Mouse (Mus musculus) CH12.LX (cell line): ENCODE measurements around the gene Rin3. TPM values are rescaled to one million over a fixed set of nuclear protein-coding genes. Genes with fewer than 3 reads are reported as not detected.

ENCODE experiments used
- DNase-seq: peaks from one replicate; pipeline ENCODE4 v3.0.0-alpha.2; 2013; ENCODE audit errors: extremely low read depth
- H3K27ac ChIP-seq: 2 replicates; pipeline ENCODE4 v1.5.1; 2012; ENCODE audit warnings: low read depth, mild to moderate bottlenecking, control low read depth, moderate library complexity; ENCODE audit not compliant: insufficient read depth
- H3K27me3 ChIP-seq: replicated peaks from 2 replicates; pipeline ENCODE3; 2012; ENCODE audit warnings: inconsistent platforms
- H3K36me3 ChIP-seq, 2 experiments: replicated peaks in 1 of 2; 2 replicates each; pipeline versions ENCODE3 to v1.6.1; 2012; ENCODE audit warnings: inconsistent platforms in 1 of 2, low read length in 1 of 2, mild to moderate bottlenecking in 1 of 2, mixed read lengths in 1 of 2, moderate library complexity in 1 of 2; ENCODE audit not compliant: control insufficient read depth in 1 of 2, insufficient read depth in 1 of 2
- H3K4me1 ChIP-seq, 2 experiments: 2 replicates each; pipeline ENCODE4 v1.6.1; 2012; ENCODE audit warnings: inconsistent platforms in 1 of 2, moderate library complexity in 1 of 2; ENCODE audit not compliant: insufficient read depth in 2 of 2, control insufficient read depth in 1 of 2
- H3K4me2 ChIP-seq: 2 replicates; pipeline ENCODE4 v1.6.1; 2012; ENCODE audit warnings: low read depth, mild to moderate bottlenecking, control low read depth; ENCODE audit not compliant: poor library complexity, insufficient read depth, severe bottlenecking
- H3K4me3 ChIP-seq, 3 experiments: fragments of 150-350 bp in 1 of 3; sonication (generic) in 1 of 3; replicated peaks in 1 of 3; 2 replicates each; pipeline versions ENCODE3 to v1.5.1; 2011 to 2012; ENCODE audit warnings: low read depth in 2 of 3, low read length in 2 of 3, mild to moderate bottlenecking in 2 of 3, moderate library complexity in 2 of 3, control low read depth in 1 of 3, improper control_type of control experiment in 1 of 3, inconsistent platforms in 1 of 3, mixed read lengths in 1 of 3; ENCODE audit not compliant: poor library complexity in 1 of 3
- H3K79me2 ChIP-seq: replicated peaks from 2 replicates; pipeline ENCODE4 v1.6.1; 2012; ENCODE audit warnings: mild to moderate bottlenecking, moderate library complexity; ENCODE audit not compliant: control insufficient read depth, poor library complexity, insufficient read depth, severe bottlenecking; ENCODE audit errors: extremely low read depth
- H3K9ac ChIP-seq: 2 replicates; pipeline ENCODE4 v1.6.1; 2012; ENCODE audit warnings: low read depth, mild to moderate bottlenecking, control low read depth, moderate library complexity; ENCODE audit not compliant: insufficient read depth
- H3K9me3 ChIP-seq: replicated peaks from 2 replicates; pipeline ENCODE3; 2012; ENCODE audit warnings: low read length, inconsistent platforms, mixed read lengths
- CHD1 ChIP-seq: IDR thresholded peaks from 2 replicates; pipeline ENCODE4 v1.6.1; 2012; ENCODE audit warnings: low read depth, low read length, improper control_type of control experiment, inconsistent platforms
- CHD2 ChIP-seq: IDR thresholded peaks from 2 replicates; pipeline ENCODE4 v1.6.1; 2011; ENCODE audit warnings: low read length, improper control_type of control experiment
- ETS1 ChIP-seq: conservative IDR thresholded peaks from 2 replicates; pipeline ENCODE4 v1.6.1; 2012; ENCODE audit warnings: low read depth, mild to moderate bottlenecking, inconsistent platforms, low read length, improper control_type of control experiment, moderate library complexity
- GABPA ChIP-seq: IDR thresholded peaks from 2 replicates; pipeline ENCODE4 v1.6.1; 2012; ENCODE audit warnings: low read depth, low read length, improper control_type of control experiment, inconsistent platforms; ENCODE audit not compliant: insufficient replicate concordance
- IRF4 ChIP-seq: IDR thresholded peaks from 2 replicates; pipeline ENCODE4 v1.6.1; 2014; ENCODE audit warnings: low read depth, mild to moderate bottlenecking, inconsistent platforms, low read length, improper control_type of control experiment
- KAT2A ChIP-seq: IDR thresholded peaks from 2 replicates; pipeline ENCODE4 v1.6.1; 2012; ENCODE audit warnings: low read length, improper control_type of control experiment, inconsistent platforms; ENCODE audit not compliant: insufficient replicate concordance
- MAX ChIP-seq: IDR thresholded peaks from 2 replicates; pipeline ENCODE4 v1.6.1; 2011; ENCODE audit warnings: low read length, improper control_type of control experiment
- MYC ChIP-seq: IDR thresholded peaks from 2 replicates; pipeline ENCODE4 v1.6.1; 2011; ENCODE audit warnings: low read depth, mild to moderate bottlenecking, improper control_type of control experiment, low read length
- NRF1 ChIP-seq: IDR thresholded peaks from 2 replicates; pipeline ENCODE4 v1.6.1; 2014; ENCODE audit warnings: low read depth, mild to moderate bottlenecking, inconsistent platforms, low read length, improper control_type of control experiment, moderate library complexity
- PAX5 ChIP-seq: IDR thresholded peaks from 2 replicates; pipeline ENCODE4 v1.6.1; 2012; ENCODE audit warnings: low read length, inconsistent platforms, mixed read lengths
- POLR2A ChIP-seq: IDR thresholded peaks from 2 replicates; pipeline ENCODE4 v1.6.1; 2011; ENCODE audit warnings: low read depth, mild to moderate bottlenecking, improper control_type of control experiment, low read length
- RAD21 ChIP-seq: IDR thresholded peaks from 2 replicates; pipeline ENCODE4 v1.6.1; 2011; ENCODE audit warnings: low read depth, mild to moderate bottlenecking, low read length, improper control_type of control experiment, moderate library complexity
- RCOR1 ChIP-seq: conservative IDR thresholded peaks from 2 replicates; pipeline ENCODE4 v1.6.1; 2012; ENCODE audit warnings: low read depth, mild to moderate bottlenecking, inconsistent platforms, low read length, improper control_type of control experiment
- SMC3 ChIP-seq: IDR thresholded peaks from 2 replicates; pipeline ENCODE4 v1.6.1; 2011; ENCODE audit warnings: low read depth, low read length, improper control_type of control experiment
- TCF12 ChIP-seq: IDR thresholded peaks from 2 replicates; pipeline ENCODE4 v1.6.1; 2014; ENCODE audit warnings: low read depth, mild to moderate bottlenecking, inconsistent platforms, low read length, improper control_type of control experiment
- UBTF ChIP-seq: IDR thresholded peaks from 2 replicates; pipeline ENCODE4 v1.6.1; 2012; ENCODE audit warnings: low read depth, mild to moderate bottlenecking, inconsistent platforms, low read length, improper control_type of control experiment, moderate library complexity
- ZKSCAN1 ChIP-seq: IDR thresholded peaks from 2 replicates; pipeline ENCODE4 v1.6.1; 2012; ENCODE audit warnings: low read depth, inconsistent platforms, low read length, improper control_type of control experiment, borderline replicate concordance
- dilution Hi-C: fragments of 300-500 bp; cut with MboI; formaldehyde crosslinking; loops from 2 replicates; pipeline ENCODE4 v1.14.3; 2020; ENCODE audit warnings: low sequenced_read_pairs; ENCODE audit not compliant: extremely low pct_unique_long_range_greater_than_20kb, extremely low pct_ligation_motif_present
- in situ Hi-C: fragments of 300-500 bp; cut with MboI; formaldehyde crosslinking; loops from 3 replicates; pipeline ENCODE4 v1.14.3; 2019; ENCODE audit warnings: low sequenced_read_pairs, low pct_ligation_motif_present, low pct_unique_long_range_greater_than_20kb, mixed read lengths
- polyA plus RNA-seq: library from polyadenylated mRNA; unstranded; fragments of >175 nt; gene quantifications from 2 replicates; pipeline ENCODE4 v1.2.1, GENCODE M21; 2012; ENCODE audit warnings: low read depth; ENCODE audit not compliant: insufficient read length
- total RNA-seq, 2 experiments: library from RNA; depleted of rRNA; stranded (reverse); fragments of 300-350 nt in 1 of 2; fragments of >200 nt in 1 of 2; gene quantifications; 2 replicates each; pipeline ENCODE4 v1.2.3; 2012 to 2014

The Rin3 gene
- total and polyA plus RNA-seq, 3 experiments = 2.4 to 10.0 (median 8.4) TPM

DNA sequence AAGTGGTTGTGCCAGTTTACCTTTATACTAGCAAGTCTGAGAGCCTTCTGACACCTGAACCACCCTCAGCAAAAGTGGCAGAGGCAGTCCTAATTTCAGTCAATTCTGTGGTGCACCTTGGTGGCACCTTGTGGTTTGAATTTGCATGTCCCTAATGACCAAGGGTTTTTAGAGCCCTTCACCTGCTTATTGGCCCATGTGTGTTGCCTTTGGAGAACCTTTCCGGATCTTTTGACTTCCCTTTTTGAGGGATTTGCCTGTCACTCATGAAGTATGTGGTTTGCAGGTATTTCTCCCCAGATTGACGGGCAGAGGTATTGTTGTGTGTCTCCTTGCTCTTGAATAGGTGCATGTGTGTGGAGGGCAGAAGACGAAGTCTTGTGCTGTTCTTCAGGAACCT lies 27.4 kb downstream of the Rin3 start:
- Histone ChIP-seq H3K9ac (no peak overlapping the region), H3K27me3 (no peaks in the 10 kb centered on the region), H3K4me2 (no peak overlapping the region), H3K36me3 (peaks cover 14 to 64% of the 10 kb centered on the region in 2 experiments), H3K4me1 (peaks cover 0 to 13% of the 10 kb centered on the region in 2 experiments; a peak in 2 of 4 replicates), H3K4me3 (no peak overlapping the region), H3K79me2 (no peaks in the 10 kb centered on the region), H3K27ac (no peak overlapping the region), H3K9me3 (peaks cover 26% of the 10 kb centered on the region)
- in situ Hi-C loops = no loop called here
- DNase-seq = peak; percentile 25
- dilution Hi-C loops = no loop called here
- TF ChIP-seq KAT2A = no peak
- TF ChIP-seq RCOR1 = no peak
- no peak for TF ChIP-seq UBTF
- TF ChIP-seq CHD2 = no peak
- TF ChIP-seq ZKSCAN1 = no peak
- TF ChIP-seq NRF1 = no peak
- TF ChIP-seq PAX5 = no peak

DNA sequence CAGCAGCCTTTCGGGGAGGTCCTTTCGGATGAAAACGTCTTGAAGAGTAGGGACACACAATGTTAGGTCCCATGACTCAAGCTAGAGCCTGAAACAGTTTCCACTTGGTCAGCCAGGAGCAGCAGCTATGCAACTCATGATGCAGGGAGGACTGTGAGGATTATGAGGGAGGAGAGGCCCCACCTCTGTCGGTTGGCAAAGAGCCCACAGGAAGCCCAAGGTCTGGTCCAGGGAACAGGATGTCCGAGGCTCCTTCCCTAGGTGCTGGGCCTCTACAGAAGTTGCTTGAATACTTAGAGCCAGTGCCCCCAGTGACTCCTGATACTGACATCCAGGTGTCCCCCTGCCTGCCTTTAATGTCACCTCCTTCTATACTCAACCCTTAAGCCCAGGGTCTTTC lies 28.6 kb downstream of the Rin3 start:
- TF ChIP-seq MYC = no peak
- no peak for TF ChIP-seq NRF1
- no peak for TF ChIP-seq ETS1
- no peak for TF ChIP-seq GABPA
- no peak for TF ChIP-seq MAX
- no peak for TF ChIP-seq SMC3
- TF ChIP-seq CHD1 = no peak
- no peak for TF ChIP-seq IRF4
- TF ChIP-seq POLR2A = no peak
- no peak for TF ChIP-seq TCF12
- TF ChIP-seq RAD21 = no peak
- in situ Hi-C loops (no loop called here), dilution Hi-C loops (no loop called here)
- H3K4me1 ChIP-seq = peaks cover 0 to 13% of the 10 kb centered on the region in 2 experiments; a peak in 2 of 4 replicates
- no peak overlapping the region for H3K9ac ChIP-seq
- DNase-seq = no peak
- H3K27me3 ChIP-seq = no peaks in the 10 kb centered on the region
- no peaks in the 10 kb centered on the region for H3K79me2 ChIP-seq
- peaks cover 29% of the 10 kb centered on the region for H3K9me3 ChIP-seq
- H3K36me3 ChIP-seq = peaks cover 20 to 69% of the 10 kb centered on the region in 2 experiments
- no peak overlapping the region for H3K27ac ChIP-seq
- no peak overlapping the region for H3K4me3 ChIP-seq
- H3K4me2 ChIP-seq = no peak overlapping the region
